Mouse (Mus musculus) thymus, adult 2 months (tissue): ENCODE data around the gene Coq5. TPM values are rescaled to one million over a fixed set of nuclear protein-coding genes. Genes with fewer than 3 reads are reported as not detected.
A peak's percentile ranks its signal among the peaks of the same experiment; 100 is the strongest.

ENCODE experiments used
- DNase-seq: peaks from one replicate; pipeline ENCODE4 v3.0.0; 2021
- H3K27ac ChIP-seq: fragments of 200-500 bp; 2 replicates; pipeline ENCODE4 v1.5.1; 2012; ENCODE audit warnings: low read length, control low read depth; ENCODE audit not compliant: control insufficient read depth, insufficient read depth
- H3K27me3 ChIP-seq: fragments of 200-500 bp; 2 replicates; pipeline ENCODE4 v1.6.1; 2012; ENCODE audit warnings: mild to moderate bottlenecking, low read length, moderate library complexity, mixed read lengths; ENCODE audit not compliant: control insufficient read depth, insufficient read depth
- H3K36me3 ChIP-seq: fragments of 200-500 bp; 2 replicates; pipeline ENCODE4 v1.6.1; 2012; ENCODE audit warnings: mild to moderate bottlenecking, low read length, moderate library complexity; ENCODE audit not compliant: control insufficient read depth, insufficient read depth
- H3K4me1 ChIP-seq: fragments of 200-500 bp; replicated peaks from 2 replicates; pipeline ENCODE4 v1.6.1; 2012; ENCODE audit warnings: low read length; ENCODE audit not compliant: control insufficient read depth, insufficient read depth
- H3K4me3 ChIP-seq: fragments of 200-500 bp; 2 replicates; pipeline ENCODE4 v1.5.1; 2012; ENCODE audit warnings: mild to moderate bottlenecking, low read length, control low read depth, moderate library complexity; ENCODE audit not compliant: control insufficient read depth, insufficient read depth
- CTCF ChIP-seq: fragments of 200-500 bp; IDR thresholded peaks from 2 replicates; pipeline ENCODE4 v1.5.1; 2012; ENCODE audit warnings: mild to moderate bottlenecking, control low read depth, low read length, moderate library complexity, borderline replicate concordance; ENCODE audit not compliant: control insufficient read depth, poor library complexity, insufficient read depth; ENCODE audit errors: extremely low read depth
- POLR2A ChIP-seq: fragments of 200-500 bp; IDR thresholded peaks from 2 replicates; pipeline ENCODE4 v1.6.1; 2012; ENCODE audit warnings: mild to moderate bottlenecking, low read length, control low read depth, moderate library complexity; ENCODE audit not compliant: control insufficient read depth, poor library complexity, insufficient read depth; ENCODE audit errors: extremely low read depth
- WGBS: fragments of 180-500 bp; shearing (Covaris S2); methylation state at CpG from one replicate; pipeline ENCODE4 v1.1.7; 2018; 5-methylcytosine and 5-hydroxymethylcytosine counted together
- polyA plus RNA-seq: library from polyadenylated mRNA; depleted of rRNA; stranded (reverse); fragments of >200 nt; gene quantifications from 2 replicates; pipeline ENCODE4 v1.2.3, GENCODE M21; 2012; rRNA removed

The Coq5 gene
- polyA plus RNA-seq: 11.6 and 12.5 TPM in 2 replicates

DNA sequence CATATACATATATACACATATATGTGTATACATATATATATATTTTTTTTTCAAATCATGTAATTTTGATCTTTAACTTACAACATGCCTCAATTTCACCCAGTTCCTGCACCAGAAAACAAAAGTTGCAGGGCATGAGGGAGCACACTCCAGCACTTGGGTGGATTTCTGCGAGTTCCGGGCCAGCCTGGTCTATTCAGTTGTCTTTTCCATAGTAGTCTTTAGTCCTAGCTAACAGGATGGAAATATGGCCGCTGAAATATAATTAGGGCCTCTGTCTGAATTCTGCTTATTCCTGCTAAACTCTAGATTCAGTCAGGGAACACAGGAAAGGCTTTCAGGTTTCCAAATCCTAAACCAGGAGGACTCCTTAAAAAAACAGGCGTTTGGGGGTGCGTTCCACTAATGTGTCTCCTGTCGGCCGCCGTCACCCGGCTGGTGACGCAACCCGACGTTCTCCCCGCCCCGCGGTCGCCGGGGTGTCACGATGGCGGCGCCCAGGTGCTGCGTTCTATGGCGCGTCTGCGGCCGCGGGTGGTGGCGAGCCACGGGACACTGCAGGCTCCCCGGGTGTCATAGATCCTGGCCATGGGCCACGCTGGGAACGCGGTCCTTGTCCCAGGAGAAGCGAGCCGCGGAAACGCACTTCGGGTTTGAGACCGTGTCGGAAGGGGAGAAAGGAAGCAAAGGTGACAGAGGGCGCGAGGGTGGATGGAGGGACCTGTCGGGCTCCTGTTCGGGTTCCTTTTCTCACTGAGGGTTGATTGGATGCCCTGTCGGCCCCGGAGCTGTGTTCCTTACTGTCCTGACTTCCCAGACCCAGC, at the start of gene Coq5:
Coq5 (plus strand) TSS at position 441 of the 824 bp plus-strand sequence.
- 3% methylated on average over 45 of the region's 45 CpGs for WGBS
- TF ChIP-seq POLR2A: peak; percentile 41; the same call in 1 of the 2 replicates
- no peak for TF ChIP-seq CTCF
- H3K36me3 ChIP-seq: peaks cover 6% of the 10 kb centered on the region
- peak; percentile 89 for DNase-seq
- H3K27ac ChIP-seq: no peak within 1 kb of the TSS
- H3K4me1 ChIP-seq: peaks cover 5% of the 10 kb centered on the region; the same call in 1 of the 2 replicates
- no peaks in the 10 kb centered on the region for H3K27me3 ChIP-seq
- peak within 1 kb of the TSS; percentile 87 for H3K4me3 ChIP-seq

DNA sequence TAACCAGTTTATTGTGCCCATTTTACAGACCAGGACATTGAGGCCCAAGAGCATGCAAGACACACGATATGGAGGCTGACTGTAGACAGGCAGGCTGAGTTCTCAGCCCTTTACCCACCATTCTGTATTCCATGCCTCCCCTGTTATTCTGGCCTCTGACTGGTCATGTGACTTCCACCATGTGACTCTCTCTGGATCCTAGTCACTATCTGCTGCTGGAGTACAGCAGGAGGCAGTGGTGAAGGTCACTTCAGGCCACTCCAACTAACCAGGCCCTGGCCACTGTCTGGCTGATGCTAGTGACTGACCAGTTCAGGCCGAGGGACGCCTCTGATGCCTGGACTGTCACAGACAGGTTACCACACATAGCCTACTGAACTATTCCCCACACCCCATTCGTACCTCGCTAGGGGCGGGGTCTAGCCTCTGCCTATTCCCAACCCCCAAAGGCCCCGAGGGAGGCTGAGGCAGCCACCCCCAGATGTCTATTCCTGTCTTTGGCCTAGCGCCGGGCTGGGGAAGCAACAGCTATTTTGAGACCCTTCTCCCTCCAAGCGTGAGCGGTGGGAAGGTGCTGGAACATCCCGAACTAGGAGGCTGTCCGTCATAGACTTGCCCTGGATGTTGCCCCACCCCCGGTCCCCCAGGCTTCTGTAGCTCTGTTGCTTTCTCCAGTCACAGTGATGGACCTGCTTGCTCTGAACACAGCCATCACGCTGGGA, 48.5 kb upstream of the Coq5 start:
- H3K4me1 ChIP-seq: peaks cover 6% of the 10 kb centered on the region; the same call in 1 of the 2 replicates
- WGBS: 80% methylated on average over 15 of the region's 15 CpGs
- H3K36me3 ChIP-seq: no peaks in the 10 kb centered on the region
- no peak for DNase-seq
- TF ChIP-seq POLR2A (no peak), CTCF (no peak)
- H3K27me3 ChIP-seq: no peaks in the 10 kb centered on the region; the same call in 1 of the 2 replicates
- H3K27ac ChIP-seq: no peak overlapping the region
- no peak overlapping the region for H3K4me3 ChIP-seq

- no peak overlapping the region for H3K27ac ChIP-seq
- no peaks in the 10 kb centered on the region for H3K36me3 ChIP-seq
- 23% methylated on average over 16 of the region's 16 CpGs for WGBS
- no peaks in the 10 kb centered on the region; the same call in 1 of the 2 replicates for H3K27me3 ChIP-seq
- DNase-seq: no peak
- peaks cover 6% of the 10 kb centered on the region; the same call in 1 of the 2 replicates for H3K4me1 ChIP-seq
- TF ChIP-seq POLR2A (no peak), CTCF (no peak)
- H3K4me3 ChIP-seq: no peak overlapping the region
Observed at GRCm38 (mm10) chr5:115231552-115232120, 47.8 kb upstream of the Coq5 start.

DNA sequence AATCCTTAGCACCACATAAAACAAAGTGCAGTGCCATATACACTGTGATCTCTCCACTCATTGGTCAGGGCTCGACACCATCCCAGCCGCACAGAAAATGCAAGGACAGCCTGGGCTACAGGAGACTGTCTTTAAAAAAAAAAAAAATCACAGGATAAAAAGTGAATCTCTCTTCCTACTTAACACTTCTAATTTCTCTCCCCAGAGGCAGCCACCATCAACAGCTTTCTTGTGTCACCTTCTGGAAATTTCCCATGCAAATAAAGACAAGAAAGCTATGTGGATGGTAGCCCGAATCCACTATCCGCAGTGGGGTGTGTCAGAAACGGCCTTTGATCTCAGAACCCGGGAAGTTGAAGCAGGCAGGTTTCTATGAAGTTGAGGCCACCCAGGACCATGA, 47.0 kb upstream of the Coq5 start:
- DNase-seq: no peak
- Histone ChIP-seq H3K27me3 (no peaks in the 10 kb centered on the region; the same call in 1 of the 2 replicates), H3K27ac (no peak overlapping the region), H3K36me3 (no peaks in the 10 kb centered on the region), H3K4me1 (peaks cover 8% of the 10 kb centered on the region), H3K4me3 (no peak overlapping the region)
- WGBS: 74% methylated on average over 6 of the region's 6 CpGs
- TF ChIP-seq CTCF (no peak), POLR2A (no peak)

GRCm38 (mm10) chr5:115233031-115233780, 46.3 kb upstream of the Coq5 start:
- Histone ChIP-seq H3K27ac (no peak overlapping the region), H3K4me1 (peaks cover 9% of the 10 kb centered on the region), H3K27me3 (no peaks in the 10 kb centered on the region; the same call in 1 of the 2 replicates), H3K4me3 (no peak overlapping the region), H3K36me3 (no peaks in the 10 kb centered on the region)
- no peak for DNase-seq
- TF ChIP-seq CTCF (no peak), POLR2A (no peak)
- 98% methylated on average over 14 of the region's 14 CpGs for WGBS
